Mouse (Mus musculus): Measurements from ENCODE around the gene Alad. TPM values are rescaled to one million over a fixed set of nuclear protein-coding genes. Genes with fewer than 3 reads are reported as not detected.

Gene Alad
- 10 to 100 TPM; 34.0 to 41.1 TPM for total RNA-seq (2021)
- long read RNA-seq, experiment 1, transcript Alad-201 (12 exons, 1,206 nt) = major isoform, 92 of 98 reads
- long read RNA-seq, experiment 1, partial matches to known transcripts = 4 of 98 reads
- long read RNA-seq, experiment 1, other reads (novel, unspliced or antisense) = 2 of 98 reads
- long read RNA-seq, experiment 2, transcript Alad-201 (12 exons, 1,206 nt) = major isoform, 77 of 89 reads
- long read RNA-seq, experiment 2, partial matches to known transcripts = 2 of 89 reads
- long read RNA-seq, experiment 2, other reads (novel, unspliced or antisense) = 9 of 89 reads

GRCm38 (mm10) chr4:62519849-62520233 lies at the start of gene Alad:
Gene Alad, minus strand, starts transcription at chr4:62519918.
- peak; percentile 73 to 84 for DNase-seq (ENCODE audit: low spot score in 2 of 2)

GRCm38 (mm10) chr4:62568359-62568758 lies 48.6 kb upstream of the Alad start:
- no peak for DNase-seq (ENCODE audit: low spot score in 2 of 2)

GRCm38 (mm10) chr4:62567696-62568095 lies 48.0 kb upstream of the Alad start:
- no peak for DNase-seq (ENCODE audit: low spot score in 2 of 2)

GRCm38 (mm10) chr4:62566530-62566929 lies 46.8 kb upstream of the Alad start:
- DNase-seq (ENCODE audit: low spot score in 2 of 2) = no peak

- DNase-seq (ENCODE audit: low spot score in 2 of 2) = no peak
These were observed 42.3 kb upstream of the Alad start for GRCm38 (mm10) chr4:62562006-62562405.

- DNase-seq (ENCODE audit: low spot score in 2 of 2) = no peak
These were observed 41.9 kb upstream of the Alad start for GRCm38 (mm10) chr4:62561630-62562001.

GRCm38 (mm10) chr4:62560963-62561629 lies 41.4 kb upstream of the Alad start:
- DNase-seq (ENCODE audit: low spot score in 2 of 2) = peak; percentile 51 to 70

GRCm38 (mm10) chr4:62559797-62560329 lies 40.1 kb upstream of the Alad start, which contains the start of gene Rgs3:
Gene Rgs3, plus strand, starts transcription at chr4:62559847.
- no peak for DNase-seq (ENCODE audit: low spot score in 2 of 2)

- no peak for DNase-seq (ENCODE audit: low spot score in 2 of 2)
These were observed 37.7 kb upstream of the Alad start for GRCm38 (mm10) chr4:62557436-62557835.

- no peak for DNase-seq (ENCODE audit: low spot score in 2 of 2)
These were observed 32.2 kb upstream of the Alad start for GRCm38 (mm10) chr4:62551966-62552365.

GRCm38 (mm10) chr4:62544801-62545200 lies 25.1 kb upstream of the Alad start:
- no peak for DNase-seq (ENCODE audit: low spot score in 2 of 2)

- DNase-seq (ENCODE audit: low spot score in 2 of 2) = no peak
These were observed 24.1 kb upstream of the Alad start for GRCm38 (mm10) chr4:62543782-62544181.

GRCm38 (mm10) chr4:62541802-62542201 lies 22.1 kb upstream of the Alad start:
- no peak for DNase-seq (ENCODE audit: low spot score in 2 of 2)

- no peak for DNase-seq (ENCODE audit: low spot score in 2 of 2)
These were observed 14.0 kb upstream of the Alad start for GRCm38 (mm10) chr4:62533729-62534128.

GRCm38 (mm10) chr4:62527655-62528054 lies 7.9 kb upstream of the Alad start:
- no peak for DNase-seq (ENCODE audit: low spot score in 2 of 2)

- DNase-seq (ENCODE audit: low spot score in 2 of 2) = no peak
These were observed 6.5 kb upstream of the Alad start for GRCm38 (mm10) chr4:62526256-62526655.

- DNase-seq (ENCODE audit: low spot score in 2 of 2) = no peak
These were observed 5.7 kb upstream of the Alad start for GRCm38 (mm10) chr4:62525489-62525811.

- peak; percentile 96 to 98 for DNase-seq (ENCODE audit: low spot score in 2 of 2)
These were observed 5.2 kb upstream of the Alad start, which contains the start of the genes Pole3 and 4933430I17Rik for GRCm38 (mm10) chr4:62524651-62525488. Gene Pole3, minus strand, starts transcription at chr4:62525068. Gene 4933430I17Rik, plus strand, starts transcription at chr4:62525369.

GRCm38 (mm10) chr4:62520892-62521400 lies 1.2 kb upstream of the Alad start:
- DNase-seq (ENCODE audit: low spot score in 2 of 2) = no peak

- DNase-seq (ENCODE audit: low spot score in 2 of 2) = no peak
These were observed 433 bp downstream of the Alad start for GRCm38 (mm10) chr4:62519122-62519848.
